Mouse (Mus musculus) forebrain, embryonic 11.5 days (tissue): ENCODE measurements around the gene Wasf1. TPM values are rescaled to one million over a fixed set of nuclear protein-coding genes. Genes with fewer than 3 reads are reported as not detected.

ENCODE experiments used
- ATAC-seq: fragments of 200-750 bp; cut with Nextera tagmentation; replicated peaks from 2 replicates; pipeline ENCODE4 v1.8.0; 2017; ENCODE audit warnings: moderate TSS enrichment; ENCODE audit not compliant: low FRiP score
- DNase-seq: peaks from one replicate; pipeline ENCODE4 v3.0.0-alpha.2; 2017; ENCODE audit warnings: low spot score
- H3K27ac ChIP-seq: fragments of 300-500 bp; sonication (generic); 2 replicates; pipeline ENCODE4 v1.5.1; 2014; ENCODE audit warnings: low read depth, low read length
- H3K27me3 ChIP-seq: fragments of 300-500 bp; sonication (generic); 2 replicates; pipeline ENCODE4 v1.6.1; 2014; ENCODE audit warnings: mild to moderate bottlenecking, low read length, mixed read lengths; ENCODE audit not compliant: control insufficient read depth, insufficient read depth
- H3K36me3 ChIP-seq: fragments of 300-500 bp; sonication (generic); 2 replicates; pipeline ENCODE4 v1.6.1; 2014; ENCODE audit warnings: mild to moderate bottlenecking, low read length, moderate library complexity, mixed read lengths; ENCODE audit not compliant: control insufficient read depth, insufficient read depth
- H3K4me1 ChIP-seq: fragments of 300-500 bp; sonication (generic); replicated peaks from 2 replicates; pipeline ENCODE4 v1.6.1; 2014; ENCODE audit warnings: low read length, mixed read lengths; ENCODE audit not compliant: control insufficient read depth, insufficient read depth
- H3K4me2 ChIP-seq: fragments of 300-500 bp; sonication (generic); 2 replicates; pipeline ENCODE4 v1.6.1; 2014; ENCODE audit warnings: low read depth, mild to moderate bottlenecking, low read length, moderate library complexity, mixed read lengths; ENCODE audit not compliant: severe bottlenecking
- H3K4me3 ChIP-seq: fragments of 300-500 bp; sonication (generic); 2 replicates; pipeline ENCODE4 v1.5.1; 2014; ENCODE audit warnings: low read depth, low read length
- H3K9ac ChIP-seq: fragments of 300-500 bp; sonication (generic); 2 replicates; pipeline ENCODE4 v1.6.1; 2014; ENCODE audit warnings: low read length
- H3K9me3 ChIP-seq: fragments of 300-500 bp; sonication (generic); 2 replicates; pipeline ENCODE4 v1.6.1; 2016; ENCODE audit warnings: low read length, mixed read lengths; ENCODE audit not compliant: control insufficient read depth
- whole genome bisulfite sequencing: fragments of 180-500 bp; shearing (Covaris S2); extraction: QIAGEN DNeasy Blood & Tissue Kit; methylation state at CpG from one replicate; pipeline ENCODE4 v1.1.7; 2014; 5-methylcytosine and 5-hydroxymethylcytosine counted together
- polyA plus RNA-seq: library from polyadenylated mRNA; unstranded; fragments of >200 nt; fragmentation: Nextera tagmentation; extraction: Ambion mirVana; gene quantifications from 2 replicates; pipeline ENCODE4 v1.2.1, GENCODE M21; 2014

Gene Wasf1
- polyA plus RNA-seq, 1 experiment from 2014 or later, result 81.3 TPM

DNA sequence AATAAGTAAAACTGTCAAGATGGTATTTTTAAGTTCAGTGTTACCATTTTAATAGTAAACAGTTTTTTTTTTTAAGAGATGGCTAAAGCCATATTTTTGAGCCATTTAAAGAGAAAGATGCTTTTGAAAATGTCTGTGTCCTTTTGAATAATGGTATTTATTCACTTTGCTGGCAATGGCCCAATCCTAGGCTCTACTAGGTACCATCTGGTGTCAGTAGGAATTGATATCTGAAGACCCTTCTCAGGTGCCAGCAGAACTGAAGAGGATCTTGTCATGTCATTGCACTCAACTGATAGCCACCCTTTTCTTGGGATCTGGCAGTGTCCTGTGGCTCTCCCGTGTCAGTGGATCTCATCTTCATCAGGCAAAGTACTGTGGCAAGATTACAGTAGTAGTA, 22.9 kb downstream of the Wasf1 start:
- no peak for ATAC-seq
- Histone ChIP-seq H3K36me3 (no peaks in the 10 kb centered on the region), H3K4me2 (no peak overlapping the region), H3K4me3 (no peak overlapping the region), H3K27me3 (no peaks in the 10 kb centered on the region), H3K27ac (no peak overlapping the region), H3K9ac (no peak overlapping the region), H3K9me3 (no peaks in the 10 kb centered on the region), H3K4me1 (no peaks in the 10 kb centered on the region)
- 97% methylated on average over 1 of the region's 1 CpGs for WGBS
- no peak for DNase-seq

DNA sequence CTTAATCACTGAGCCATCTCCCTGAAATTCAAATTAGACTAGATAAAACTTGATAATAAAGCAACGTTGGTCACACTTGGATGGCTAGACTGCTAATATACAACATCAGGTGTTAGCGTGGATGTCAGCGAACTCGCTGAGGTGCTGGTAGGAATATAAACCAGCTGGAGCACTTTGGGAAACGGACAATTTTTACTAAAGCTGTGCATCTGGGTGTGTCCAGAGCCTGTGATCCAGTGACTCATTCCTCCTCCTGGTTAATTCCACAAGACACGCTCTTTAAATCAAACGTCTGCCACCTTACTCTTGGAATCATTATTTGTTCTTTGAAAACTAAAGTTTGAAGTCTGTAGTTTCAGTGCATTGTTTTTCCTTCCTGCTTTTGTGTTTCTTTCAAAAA, 23.5 kb downstream of the Wasf1 start:
- H3K27ac ChIP-seq, result no peak overlapping the region
- ATAC-seq, result no peak
- no peak overlapping the region for H3K4me3 ChIP-seq
- 87% methylated on average over 7 of the region's 7 CpGs for WGBS
- no peaks in the 10 kb centered on the region for H3K27me3 ChIP-seq
- DNase-seq, result no peak
- no peak overlapping the region for H3K9ac ChIP-seq
- H3K36me3 ChIP-seq, result no peaks in the 10 kb centered on the region
- no peaks in the 10 kb centered on the region for H3K4me1 ChIP-seq
- no peak overlapping the region for H3K4me2 ChIP-seq
- no peaks in the 10 kb centered on the region for H3K9me3 ChIP-seq

DNA sequence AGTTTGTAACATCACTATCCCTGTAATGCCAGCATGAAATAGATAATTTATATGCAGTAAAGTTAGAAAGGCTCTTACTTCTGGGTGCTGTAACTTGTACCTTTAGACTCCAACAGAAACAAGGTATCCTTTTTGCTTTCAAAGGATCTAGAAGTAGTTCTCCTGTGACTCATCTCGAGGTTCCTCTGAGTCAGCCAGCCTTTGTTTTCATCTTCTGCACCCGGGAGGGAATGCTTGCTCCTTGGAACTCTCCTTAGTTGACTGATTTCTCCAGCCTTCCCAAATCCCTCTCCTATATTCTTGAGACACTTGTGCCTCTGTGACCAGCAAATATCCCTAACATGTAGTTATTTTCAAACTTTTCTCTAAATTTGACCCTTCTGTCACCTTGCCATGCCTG, 25.3 kb downstream of the Wasf1 start:
- DNase-seq (no peak), ATAC-seq (no peak)
- H3K9me3 ChIP-seq, result no peaks in the 10 kb centered on the region
- no peaks in the 10 kb centered on the region for H3K27me3 ChIP-seq
- no peaks in the 10 kb centered on the region for H3K4me1 ChIP-seq
- no peak overlapping the region for H3K4me3 ChIP-seq
- no peak overlapping the region for H3K27ac ChIP-seq
- H3K36me3 ChIP-seq, result no peaks in the 10 kb centered on the region
- H3K4me2 ChIP-seq, result no peak overlapping the region
- 52% methylated on average over 2 of the region's 2 CpGs for WGBS
- no peak overlapping the region for H3K9ac ChIP-seq

DNA sequence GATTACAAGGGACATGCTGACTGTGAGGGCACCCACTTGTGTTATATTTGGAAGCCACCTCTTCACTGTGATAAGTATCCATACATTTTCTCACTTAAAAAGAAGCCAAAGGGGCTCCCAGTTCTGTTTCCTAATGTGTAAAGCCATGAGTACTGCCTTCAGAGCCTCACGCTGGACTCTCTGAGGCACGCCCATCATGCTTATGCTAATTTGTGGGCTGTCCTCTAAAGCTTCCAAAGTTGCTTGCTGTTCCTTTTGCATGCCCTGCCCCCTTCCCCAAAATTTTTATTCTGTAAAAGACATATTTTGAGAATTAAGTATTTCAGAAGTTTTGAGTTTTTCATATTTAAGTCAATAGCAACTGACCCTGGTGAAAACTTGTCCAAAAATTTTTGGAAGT, 27.5 kb downstream of the Wasf1 start:
- DNase-seq (no peak), ATAC-seq (no peak)
- no peak overlapping the region for H3K9ac ChIP-seq
- H3K27ac ChIP-seq, result no peak overlapping the region
- WGBS, result 76% methylated on average over 2 of the region's 2 CpGs
- H3K4me3 ChIP-seq, result no peak overlapping the region
- no peaks in the 10 kb centered on the region for H3K36me3 ChIP-seq
- no peaks in the 10 kb centered on the region for H3K27me3 ChIP-seq
- no peaks in the 10 kb centered on the region for H3K9me3 ChIP-seq
- H3K4me2 ChIP-seq, result no peak overlapping the region
- H3K4me1 ChIP-seq, result no peaks in the 10 kb centered on the region

DNA sequence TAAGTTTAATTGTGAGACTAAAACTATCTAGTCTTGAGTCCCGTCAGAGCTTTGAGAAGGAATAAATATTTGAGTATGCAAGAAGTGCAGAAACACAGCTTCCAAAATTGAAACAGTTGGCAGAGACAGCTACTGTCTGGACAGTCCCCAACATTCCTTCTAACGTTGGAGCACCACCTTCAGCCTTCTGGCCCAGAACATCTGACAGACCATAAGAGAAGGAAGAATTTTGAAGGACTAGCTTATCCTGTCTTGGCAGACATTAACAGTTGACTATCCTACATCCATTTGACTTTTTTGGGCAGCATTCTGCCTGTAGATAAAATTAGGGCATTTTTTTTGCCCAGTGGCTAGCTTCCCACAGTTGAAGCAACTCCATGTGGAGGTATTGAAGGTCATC, 32.0 kb downstream of the Wasf1 start:
- ATAC-seq (no peak), DNase-seq (no peak)
- Histone ChIP-seq H3K27me3 (no peaks in the 10 kb centered on the region), H3K4me1 (no peaks in the 10 kb centered on the region), H3K9me3 (no peaks in the 10 kb centered on the region), H3K4me3 (no peak overlapping the region), H3K9ac (no peak overlapping the region), H3K4me2 (no peak overlapping the region), H3K36me3 (no peaks in the 10 kb centered on the region), H3K27ac (no peak overlapping the region)
- 90% methylated on average over 2 of the region's 2 CpGs for WGBS

DNA sequence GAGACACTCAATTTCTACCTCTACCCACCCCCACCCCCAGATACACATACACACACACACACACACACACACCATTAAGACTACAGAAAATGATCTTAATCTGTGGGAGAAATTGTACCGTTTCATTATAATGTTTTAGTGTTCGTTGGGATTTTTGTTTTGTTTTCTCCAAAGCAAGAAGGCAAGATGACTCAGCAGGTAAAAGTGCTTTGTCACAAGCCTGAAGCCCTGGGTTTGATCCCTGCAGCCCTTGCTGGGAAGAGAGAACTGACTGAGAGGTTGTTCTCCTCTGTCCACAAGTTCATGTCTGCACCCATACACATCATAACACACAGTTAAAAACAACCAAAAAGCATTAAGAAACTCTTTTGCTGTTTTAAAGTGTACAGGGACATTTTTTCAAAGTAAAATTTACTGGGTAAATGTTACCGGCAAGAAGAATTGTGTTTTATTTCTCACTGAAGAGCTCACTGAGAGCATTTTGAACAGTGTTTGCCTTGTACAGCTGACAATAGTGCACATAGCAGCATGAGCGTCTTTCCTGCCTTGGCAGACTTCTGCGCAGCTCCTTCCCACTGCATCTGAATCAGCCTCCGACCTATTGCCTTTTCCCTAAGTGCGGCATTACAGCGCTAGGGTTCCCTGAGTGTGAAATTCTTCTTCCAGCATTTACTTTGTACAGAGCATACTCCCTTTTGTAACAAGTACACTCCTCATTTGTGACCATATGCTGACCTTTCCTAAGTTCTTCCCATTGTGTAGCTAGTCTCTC, 35.6 kb downstream of the Wasf1 start:
- WGBS, result 91% methylated on average over 8 of the region's 8 CpGs

DNA sequence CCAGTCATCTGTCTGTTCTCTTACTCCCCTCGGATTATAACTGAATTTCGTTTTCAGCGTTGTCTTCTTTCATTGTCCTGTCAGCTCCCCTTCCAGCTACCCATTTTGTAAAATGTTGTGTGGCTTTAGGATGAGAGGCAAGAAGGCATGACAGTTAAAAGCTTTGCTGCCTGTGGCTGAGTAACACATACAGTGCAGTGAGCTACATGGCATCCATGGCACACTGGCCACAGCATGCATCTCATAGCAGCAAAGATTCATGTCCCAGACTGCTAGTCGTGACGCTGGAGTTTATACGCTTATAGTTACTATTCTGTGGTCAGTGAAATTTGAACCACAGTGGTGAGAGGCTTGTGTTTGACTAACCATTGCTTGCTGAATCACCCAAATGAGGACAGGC, 36.2 kb downstream of the Wasf1 start:
- Histone ChIP-seq H3K27ac (no peak overlapping the region), H3K4me2 (no peak overlapping the region), H3K9ac (no peak overlapping the region), H3K4me1 (no peaks in the 10 kb centered on the region), H3K9me3 (no peaks in the 10 kb centered on the region), H3K27me3 (no peaks in the 10 kb centered on the region), H3K4me3 (no peak overlapping the region), H3K36me3 (no peaks in the 10 kb centered on the region)
- ATAC-seq (no peak), DNase-seq (no peak)
- 87% methylated on average over 6 of the region's 6 CpGs for WGBS

More for the DNA sequence above, 35.6 kb downstream of the Wasf1 start:
- H3K4me1 ChIP-seq, result no peaks in the 10 kb centered on the region
- no peak for ATAC-seq
- no peak overlapping the region for H3K27ac ChIP-seq
- H3K4me2 ChIP-seq, result no peak overlapping the region
- no peak overlapping the region for H3K9ac ChIP-seq
- no peak overlapping the region for H3K4me3 ChIP-seq
- H3K9me3 ChIP-seq, result no peaks in the 10 kb centered on the region
- DNase-seq, result no peak
- H3K27me3 ChIP-seq, result no peaks in the 10 kb centered on the region
- H3K36me3 ChIP-seq, result no peaks in the 10 kb centered on the region

DNA sequence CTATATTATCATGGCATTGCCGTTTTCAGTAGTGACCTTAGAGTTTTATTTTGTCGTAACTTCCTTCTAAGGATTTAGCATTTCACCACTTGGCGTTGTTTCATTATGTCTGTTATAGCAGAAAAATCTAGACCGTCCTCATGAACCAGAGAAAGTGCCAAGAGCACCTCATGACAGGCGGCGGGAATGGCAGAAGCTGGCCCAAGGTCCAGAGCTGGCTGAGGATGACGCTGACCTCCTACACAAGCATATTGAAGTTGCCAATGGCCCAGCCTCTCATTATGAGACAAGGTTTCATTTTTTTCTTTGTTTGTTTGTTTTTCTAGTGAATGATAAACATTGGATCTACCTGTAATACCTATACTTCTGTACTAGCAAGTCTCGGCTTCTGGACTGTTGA, 49.7 kb downstream of the Wasf1 start:
- 94% methylated on average over 8 of the region's 8 CpGs for WGBS
- H3K9me3 ChIP-seq, result no peaks in the 10 kb centered on the region
- ATAC-seq, result no peak
- H3K27me3 ChIP-seq, result no peaks in the 10 kb centered on the region
- peaks cover 7% of the 10 kb centered on the region; the same call in 1 of the 2 replicates for H3K36me3 ChIP-seq
- no peak overlapping the region for H3K27ac ChIP-seq
- no peak overlapping the region for H3K4me2 ChIP-seq
- H3K4me1 ChIP-seq, result no peaks in the 10 kb centered on the region
- H3K4me3 ChIP-seq, result no peak overlapping the region
- no peak overlapping the region for H3K9ac ChIP-seq
- DNase-seq, result no peak

DNA sequence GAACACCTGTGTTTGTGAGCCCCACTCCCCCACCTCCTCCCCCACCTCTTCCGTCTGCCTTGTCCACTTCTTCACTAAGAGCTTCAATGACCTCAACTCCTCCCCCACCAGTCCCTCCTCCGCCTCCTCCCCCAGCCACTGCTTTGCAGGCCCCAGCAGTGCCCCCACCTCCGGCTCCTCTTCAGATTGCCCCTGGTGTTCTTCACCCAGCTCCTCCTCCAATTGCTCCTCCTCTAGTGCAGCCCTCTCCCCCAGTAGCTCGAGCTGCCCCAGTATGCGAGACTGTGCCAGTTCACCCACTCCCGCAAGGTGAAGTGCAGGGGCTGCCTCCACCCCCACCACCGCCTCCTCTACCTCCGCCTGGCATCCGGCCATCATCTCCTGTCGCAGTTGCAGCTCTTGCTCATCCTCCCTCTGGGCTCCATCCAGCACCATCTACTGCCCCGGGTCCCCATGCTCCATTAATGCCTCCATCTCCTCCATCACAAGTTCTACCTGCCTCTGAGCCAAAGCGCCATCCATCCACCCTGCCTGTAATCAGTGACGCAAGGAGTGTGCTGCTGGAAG, 53.0 kb downstream of the Wasf1 start:
- Histone ChIP-seq H3K9ac (no peak overlapping the region), H3K36me3 (peaks cover 7% of the 10 kb centered on the region; the same call in 1 of the 2 replicates)

More for the DNA sequence above, 53.0 kb downstream of the Wasf1 start:
- Histone ChIP-seq H3K4me3 (no peak overlapping the region), H3K9me3 (no peaks in the 10 kb centered on the region), H3K27me3 (no peaks in the 10 kb centered on the region), H3K4me1 (no peaks in the 10 kb centered on the region), H3K4me2 (no peak overlapping the region), H3K27ac (no peak overlapping the region)
- WGBS, result 88% methylated on average over 13 of the region's 13 CpGs
- ATAC-seq (no peak), DNase-seq (no peak)
